Mouse (Mus musculus) MEL (cell line): ENCODE measurements around the gene Nyap1. TPM values are rescaled to one million over a fixed set of nuclear protein-coding genes. Genes with fewer than 3 reads are reported as not detected.
A peak's percentile ranks its signal among the peaks of the same experiment; 100 is the strongest.

Experiments used
- DNase-seq: peaks from one replicate; pipeline ENCODE4 v3.0.0; 2011; ENCODE audit warnings: low read depth, low spot score
- H3K27ac ChIP-seq: 2 replicates; pipeline ENCODE4 v1.5.1; 2012; ENCODE audit warnings: low read depth, mild to moderate bottlenecking, control low read depth, low read length, moderate library complexity; ENCODE audit not compliant: control insufficient read depth
- H3K27me3 ChIP-seq, 2 experiments: fragments of 150-350 bp in 1 of 2; sonication (generic) in 1 of 2; 2 replicates each; pipeline ENCODE4 v1.6.1; 2012; ENCODE audit warnings: low read length in 2 of 2, mild to moderate bottlenecking in 2 of 2, improper control_type of control experiment in 1 of 2, moderate library complexity in 1 of 2; ENCODE audit not compliant: insufficient read depth in 2 of 2, control insufficient read depth in 1 of 2
- H3K36me3 ChIP-seq, 2 experiments: 2 replicates each; pipeline ENCODE4 v1.6.1; 2012 to 2014; ENCODE audit warnings: low read length in 2 of 2, improper control_type of control experiment in 1 of 2, inconsistent platforms in 1 of 2, mild to moderate bottlenecking in 1 of 2; ENCODE audit not compliant: insufficient read depth in 2 of 2, control insufficient read depth in 1 of 2
- H3K4me1 ChIP-seq, 2 experiments: fragments of 150-350 bp in 1 of 2; sonication (generic) in 1 of 2; 2 replicates each; pipeline ENCODE4 v1.6.1; 2012; ENCODE audit warnings: low read length in 2 of 2, improper control_type of control experiment in 1 of 2, mild to moderate bottlenecking in 1 of 2; ENCODE audit not compliant: insufficient read depth in 2 of 2, control insufficient read depth in 1 of 2
- H3K4me3 ChIP-seq, 2 experiments: fragments of 150-350 bp in 1 of 2; sonication (generic) in 1 of 2; 2 replicates each; pipeline ENCODE4 v1.5.1; 2012; ENCODE audit warnings: low read depth in 2 of 2, low read length in 2 of 2, mild to moderate bottlenecking in 2 of 2, moderate library complexity in 2 of 2, control low read depth in 1 of 2, improper control_type of control experiment in 1 of 2; ENCODE audit not compliant: control insufficient read depth in 1 of 2, insufficient read depth in 1 of 2
- H3K79me2 ChIP-seq: 2 replicates; pipeline ENCODE4 v1.6.1; 2012; ENCODE audit warnings: mild to moderate bottlenecking, low read length, moderate library complexity; ENCODE audit not compliant: control insufficient read depth, poor library complexity, insufficient read depth
- H3K9ac ChIP-seq: 2 replicates; pipeline ENCODE4 v1.6.1; 2012; ENCODE audit warnings: low read depth, mild to moderate bottlenecking, control low read depth, low read length, moderate library complexity; ENCODE audit not compliant: control insufficient read depth, poor library complexity, severe bottlenecking
- H3K9me3 ChIP-seq: fragments of 150-350 bp; sonication (generic); replicated peaks from 2 replicates; pipeline ENCODE4 v1.6.1; 2012; ENCODE audit warnings: mild to moderate bottlenecking, low read length, improper control_type of control experiment, moderate library complexity; ENCODE audit not compliant: insufficient read depth
- BHLHE40 ChIP-seq: IDR thresholded peaks from 2 replicates; pipeline ENCODE4 v1.6.1; 2012; ENCODE audit warnings: low read depth, mild to moderate bottlenecking, inconsistent platforms, low read length, improper control_type of control experiment, borderline replicate concordance
- CHD2 ChIP-seq: IDR thresholded peaks from 2 replicates; pipeline ENCODE4 v1.6.1; 2011; ENCODE audit warnings: low read length, improper control_type of control experiment
- ELF1 ChIP-seq: IDR thresholded peaks from 2 replicates; pipeline ENCODE4 v1.6.1; 2014; ENCODE audit warnings: low read depth, mild to moderate bottlenecking, inconsistent platforms, low read length, improper control_type of control experiment, moderate library complexity
- ETS1 ChIP-seq: IDR thresholded peaks from 2 replicates; pipeline ENCODE4 v1.6.1; 2012; ENCODE audit warnings: low read depth, mild to moderate bottlenecking, inconsistent platforms, low read length, improper control_type of control experiment, moderate library complexity
- GABPA ChIP-seq: IDR thresholded peaks from 2 replicates; pipeline ENCODE4 v1.6.1; 2012; ENCODE audit warnings: low read depth, mild to moderate bottlenecking, inconsistent platforms, low read length, improper control_type of control experiment, moderate library complexity
- GATA1 ChIP-seq: IDR thresholded peaks from 2 replicates; pipeline ENCODE4 v1.6.1; 2011; ENCODE audit warnings: low read depth, low read length, improper control_type of control experiment
- HCFC1 ChIP-seq: IDR thresholded peaks from 2 replicates; pipeline ENCODE4 v1.6.1; 2012; ENCODE audit warnings: low read depth, mild to moderate bottlenecking, inconsistent platforms, low read length, improper control_type of control experiment, moderate library complexity
- JUND ChIP-seq: IDR thresholded peaks from 2 replicates; pipeline ENCODE4 v1.6.1; 2011; ENCODE audit warnings: low read depth, mild to moderate bottlenecking, improper control_type of control experiment, low read length
- KAT2A ChIP-seq: conservative IDR thresholded peaks from 2 replicates; pipeline ENCODE4 v1.6.1; 2012; ENCODE audit warnings: low read depth, low read length, improper control_type of control experiment, inconsistent platforms
- MAFK ChIP-seq: IDR thresholded peaks from 2 replicates; pipeline ENCODE4 v1.6.1; 2011; ENCODE audit warnings: low read depth, mild to moderate bottlenecking, low read length, improper control_type of control experiment, borderline replicate concordance
- MXI1 ChIP-seq: IDR thresholded peaks from 2 replicates; pipeline ENCODE4 v1.6.1; 2011; ENCODE audit warnings: mild to moderate bottlenecking, low read depth, low read length, improper control_type of control experiment
- MYB ChIP-seq: IDR thresholded peaks from 2 replicates; pipeline ENCODE4 v1.6.1; 2011; ENCODE audit warnings: mild to moderate bottlenecking, low read depth, low read length, improper control_type of control experiment
- NELFE ChIP-seq: IDR thresholded peaks from 2 replicates; pipeline ENCODE4 v1.6.1; 2011; ENCODE audit warnings: low read depth, low read length, improper control_type of control experiment
- NRF1 ChIP-seq: IDR thresholded peaks from 2 replicates; pipeline ENCODE4 v1.6.1; 2014; ENCODE audit warnings: low read depth, mild to moderate bottlenecking, inconsistent platforms, low read length, improper control_type of control experiment, moderate library complexity; ENCODE audit not compliant: poor library complexity, insufficient read depth, severe bottlenecking
- POLR2A ChIP-seq, 2 experiments: IDR thresholded peaks; 2 replicates each; pipeline ENCODE4 v1.6.1; 2011 to 2012; ENCODE audit warnings: low read length in 2 of 2, mild to moderate bottlenecking in 2 of 2, control low read depth in 1 of 2, improper control_type of control experiment in 1 of 2, low read depth in 1 of 2, moderate library complexity in 1 of 2; ENCODE audit not compliant: control insufficient read depth in 1 of 2, insufficient read depth in 1 of 2, poor library complexity in 1 of 2
- POLR2AphosphoS2 ChIP-seq: IDR thresholded peaks from 2 replicates; pipeline ENCODE4 v1.6.1; 2011; ENCODE audit warnings: low read length, improper control_type of control experiment
- POLR2AphosphoS5 ChIP-seq: IDR thresholded peaks from 2 replicates; pipeline ENCODE4 v1.6.1; 2012; ENCODE audit warnings: low read depth, borderline replicate concordance, mild to moderate bottlenecking, inconsistent platforms, low read length, moderate library complexity, mixed read lengths
- RCOR1 ChIP-seq: IDR thresholded peaks from 2 replicates; pipeline ENCODE4 v1.6.1; 2012; ENCODE audit warnings: low read depth, mild to moderate bottlenecking, inconsistent platforms, low read length, improper control_type of control experiment
- SIN3A ChIP-seq: IDR thresholded peaks from 2 replicates; pipeline ENCODE4 v1.6.1; 2012; ENCODE audit warnings: low read length, improper control_type of control experiment, inconsistent platforms
- TBP ChIP-seq: IDR thresholded peaks from 2 replicates; pipeline ENCODE4 v1.8.0; 2011; ENCODE audit warnings: low read depth, low read length, improper control_type of control experiment
- TCF12 ChIP-seq: IDR thresholded peaks from 2 replicates; pipeline ENCODE4 v1.6.1; 2014; ENCODE audit warnings: low read depth, mild to moderate bottlenecking, inconsistent platforms, low read length, improper control_type of control experiment, moderate library complexity
- ZMIZ1 ChIP-seq: IDR thresholded peaks from 2 replicates; pipeline ENCODE4 v1.6.1; 2012; ENCODE audit warnings: low read depth, mild to moderate bottlenecking, inconsistent platforms, low read length, improper control_type of control experiment, moderate library complexity
- polyA plus RNA-seq, 2 experiments: library from polyadenylated mRNA; stranded (reverse) in 1 of 2; unstranded in 1 of 2; fragments of >175 nt in 1 of 2; fragments of >200 nt in 1 of 2; gene quantifications; 2 replicates each; pipeline versions ENCODE4 v1.2.1 to v1.2.4; 2012; ENCODE audit warnings: low replicate concordance in 2 of 2, low read depth in 1 of 2; ENCODE audit not compliant: insufficient read length in 2 of 2, insufficient read depth in 1 of 2, missing spikeins in 1 of 2
- total RNA-seq: library from RNA; depleted of rRNA; stranded (reverse); fragments of 300-350 nt; gene quantifications from 2 replicates; pipeline ENCODE4 v1.2.3, GENCODE M21; 2012

Gene Nyap1
- total and polyA plus RNA-seq, 3 experiments, result 0.39 to 1.1 TPM; not detected in 1

DNA sequence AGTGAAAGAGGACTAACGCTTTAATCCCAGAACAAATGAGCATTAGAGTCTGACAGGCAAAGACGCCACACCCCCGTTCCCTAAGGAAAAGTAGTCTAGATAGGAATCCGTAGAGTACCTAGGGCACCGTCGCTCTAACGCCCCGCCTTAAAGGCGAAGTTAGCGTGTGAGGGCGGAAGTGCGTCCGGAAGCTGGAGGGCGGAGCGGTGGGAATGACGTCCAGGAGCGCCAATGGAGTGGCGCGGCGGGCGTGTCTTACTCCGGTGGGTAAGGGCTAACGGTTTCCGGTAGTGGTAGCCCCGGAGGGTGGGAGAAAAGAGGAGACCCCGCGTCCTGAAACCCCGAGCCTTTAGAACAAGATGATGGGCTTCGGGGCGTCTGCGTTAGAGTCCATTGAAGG lies 37.2 kb upstream of the Nyap1 start, which contains the start of gene Ppp1r35:
Ppp1r35 (plus strand) TSS at position 215 of the 400 bp plus-strand sequence.
- Histone ChIP-seq H3K4me1 (peaks cover 8 to 17% of the 10 kb centered on the region in 2 experiments), H3K27me3 (no peaks in the 10 kb centered on the region)
- DNase-seq, result peak; percentile 97

DNA sequence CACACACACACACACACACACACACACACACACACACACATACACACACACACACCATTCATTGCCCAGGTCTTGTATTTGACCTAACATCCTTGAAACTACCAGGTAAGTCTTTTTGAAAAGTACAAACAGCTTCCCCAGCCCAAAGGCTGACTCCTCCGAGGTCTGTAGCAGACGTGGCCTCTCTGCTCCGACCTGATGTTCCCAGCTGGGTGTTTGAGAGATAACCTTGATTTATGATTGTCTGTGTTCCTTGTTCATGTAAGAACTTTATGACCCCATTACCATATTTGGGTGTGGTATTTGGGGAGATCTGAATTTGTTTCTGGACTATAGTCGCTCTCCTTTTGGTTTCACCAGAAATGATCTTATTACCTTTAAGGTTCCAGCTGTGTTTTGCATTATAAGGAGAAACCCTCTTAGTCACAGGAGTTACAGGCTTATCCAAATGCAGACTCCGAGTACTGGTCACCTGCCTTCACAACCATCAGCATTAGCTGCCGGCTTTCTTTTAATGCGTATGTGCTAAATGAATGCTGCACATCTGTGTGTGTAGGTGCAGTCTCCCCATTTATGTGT lies 35.9 kb upstream of the Nyap1 start:
- no peaks in the 10 kb centered on the region for H3K9me3 ChIP-seq
- TF ChIP-seq ETS1 (peak; percentile 57; the same call in 1 of the 2 replicates), NRF1 (no peak)
- H3K79me2 ChIP-seq, result peaks cover 10% of the 10 kb centered on the region
- no peak overlapping the region for H3K27ac ChIP-seq
- H3K27me3 ChIP-seq, result no peaks in the 10 kb centered on the region
- H3K4me1 ChIP-seq, result peaks cover 15 to 28% of the 10 kb centered on the region in 2 experiments
- peak overlapping the region; percentile 20 for H3K9ac ChIP-seq
- peaks cover 3 to 15% of the 10 kb centered on the region in 2 experiments for H3K36me3 ChIP-seq
- H3K4me3 ChIP-seq, result no peak overlapping the region
- no peak for DNase-seq

More for the DNA sequence above, 37.2 kb upstream of the Nyap1 start, which contains the start of gene Ppp1r35:
- peaks cover 3 to 14% of the 10 kb centered on the region in 2 experiments for H3K36me3 ChIP-seq
- no peaks in the 10 kb centered on the region for H3K9me3 ChIP-seq
- H3K27ac ChIP-seq, result peak within 1 kb of the TSS; percentile 78
- TF ChIP-seq CHD2, result peak; percentile 59
- peak; percentile 50; the same call in 1 of the 2 replicates for TF ChIP-seq RCOR1
- TF ChIP-seq JUND, result no peak
- TF ChIP-seq ELF1, result peak; percentile 100
- TF ChIP-seq GABPA, result no peak
- TF ChIP-seq MAFK, result no peak
- TF ChIP-seq POLR2AphosphoS2, result peak; percentile 23; the same call in 1 of the 2 replicates
- TF ChIP-seq SIN3A, result peak; percentile 89
- peak; percentile 63 for TF ChIP-seq TBP
- peak; percentile 50 for TF ChIP-seq TCF12
- 0 out of 2 replicates have a peak, but pooled peaks have one; percentile 62 for TF ChIP-seq MYB
- TF ChIP-seq ZMIZ1, result peak; percentile 47
- TF ChIP-seq BHLHE40, result no peak
- peak; percentile 50 to 72; a peak in 2 of 4 replicates for TF ChIP-seq POLR2A (IDR thresholded peaks at IDR 0.05; ENCODE audit: control insufficient read depth in 1 of 2, insufficient read depth in 1 of 2, low read depth in 1 of 2, low read length in 2 of 2, poor library complexity in 1 of 2)
- TF ChIP-seq MXI1, result peak; percentile 20; the same call in 1 of the 2 replicates
- TF ChIP-seq NRF1, result peak; percentile 40; the same call in 1 of the 2 replicates
- TF ChIP-seq KAT2A, result peak; percentile 78
- TF ChIP-seq HCFC1, result peak; percentile 97
- TF ChIP-seq POLR2AphosphoS5, result no peak
- 0 out of 2 replicates have a peak, but pooled peaks have one; percentile 7 for TF ChIP-seq GATA1
- peak; percentile 72; the same call in 1 of the 2 replicates for TF ChIP-seq NELFE
- peak within 1 kb of the TSS; percentile 90 to 94 for H3K4me3 ChIP-seq
- peak within 1 kb of the TSS; percentile 91 for H3K9ac ChIP-seq
- peaks cover 21% of the 10 kb centered on the region for H3K79me2 ChIP-seq
